Mouse (Mus musculus) liver, embryonic 11.5 days (tissue): ENCODE data around the gene BC049352. TPM values are rescaled to one million over a fixed set of nuclear protein-coding genes. Genes with fewer than 3 reads are reported as not detected.

Experiments
- ATAC-seq: fragments of 200-750 bp; cut with Nextera tagmentation; replicated peaks from 2 replicates; pipeline ENCODE4 v1.8.0; 2017; ENCODE audit warnings: moderate number of reproducible peaks, mild to moderate bottlenecking, moderate TSS enrichment, moderate library complexity; ENCODE audit not compliant: low FRiP score
- DNase-seq: peaks from one replicate; pipeline ENCODE4 v3.0.0-alpha.2; 2017; ENCODE audit warnings: low spot score
- H3K27ac ChIP-seq: fragments of 300-500 bp; sonication (generic); 2 replicates; pipeline ENCODE4 v1.5.1; 2014; ENCODE audit warnings: mild to moderate bottlenecking, low read depth, low read length, control low read depth
- H3K27me3 ChIP-seq: fragments of 300-500 bp; sonication (generic); replicated peaks from 2 replicates; pipeline ENCODE4 v1.6.1; 2014; ENCODE audit warnings: low read length, mixed read lengths; ENCODE audit not compliant: control insufficient read depth, insufficient read depth
- H3K36me3 ChIP-seq: fragments of 300-500 bp; sonication (generic); 2 replicates; pipeline ENCODE4 v1.6.1; 2014; ENCODE audit warnings: mild to moderate bottlenecking, low read length, moderate library complexity, mixed read lengths; ENCODE audit not compliant: control insufficient read depth, insufficient read depth
- H3K4me1 ChIP-seq: fragments of 300-500 bp; sonication (generic); replicated peaks from 2 replicates; pipeline ENCODE4 v1.6.1; 2014; ENCODE audit warnings: low read length, mixed read lengths; ENCODE audit not compliant: control insufficient read depth, insufficient read depth
- H3K4me2 ChIP-seq: fragments of 300-500 bp; sonication (generic); 2 replicates; pipeline ENCODE4 v1.6.1; 2014; ENCODE audit warnings: mild to moderate bottlenecking, control low read depth, moderate library complexity
- H3K4me3 ChIP-seq: fragments of 300-500 bp; sonication (generic); 2 replicates; pipeline ENCODE4 v1.5.1; 2014; ENCODE audit warnings: low read depth, low read length, control low read depth
- H3K9ac ChIP-seq: fragments of 300-500 bp; sonication (generic); 2 replicates; pipeline ENCODE4 v1.6.1; 2014; ENCODE audit warnings: low read depth, low read length, control low read depth
- H3K9me3 ChIP-seq: fragments of 300-500 bp; sonication (generic); 2 replicates; pipeline ENCODE4 v1.6.1; 2016; ENCODE audit warnings: low read length, inconsistent platforms, mixed read lengths; ENCODE audit not compliant: control insufficient read depth
- WGBS: fragments of 180-500 bp; shearing (Covaris S2); extraction: QIAGEN DNeasy Blood & Tissue Kit; methylation state at CpG from one replicate; pipeline ENCODE4 v1.1.7; 2014; 5-methylcytosine and 5-hydroxymethylcytosine counted together
- polyA plus RNA-seq: library from polyadenylated mRNA; unstranded; fragments of >200 nt; fragmentation: Nextera tagmentation; extraction: Ambion mirVana; gene quantifications from 2 replicates; pipeline ENCODE4 v1.2.1, GENCODE M21; 2014

BC049352 gene
- polyA plus RNA-seq = 0.15 TPM in 1 of 2 replicates, not detected in the other

- no peak within 1 kb of the TSS for H3K4me2 ChIP-seq
- H3K27ac ChIP-seq = no peak within 1 kb of the TSS
- no peak within 1 kb of the TSS for H3K4me3 ChIP-seq
- 13% methylated on average over 2 of the region's 2 CpGs for WGBS
- DNase-seq (no peak), ATAC-seq (no peak)
- 0 out of 2 replicates have a peak, but pooled peaks cover 4% of the 10 kb centered on the region for H3K27me3 ChIP-seq
- no peaks in the 10 kb centered on the region for H3K36me3 ChIP-seq
- no peaks in the 10 kb centered on the region for H3K4me1 ChIP-seq
- H3K9ac ChIP-seq = no peak within 1 kb of the TSS
- no peaks in the 10 kb centered on the region for H3K9me3 ChIP-seq
Measured at GRCm38 (mm10) chr9:45181770-45182169, at the start of gene BC049352. Gene BC049352 (plus strand): TSS chr9:45182007.

GRCm38 (mm10) chr9:45133484-45134310 is 48.1 kb upstream of the BC049352 start:
- no peak for ATAC-seq
- peaks cover 47% of the 10 kb centered on the region for H3K27me3 ChIP-seq
- H3K27ac ChIP-seq = no peak overlapping the region

GRCm38 (mm10) chr9:45136442-45137169 is 45.2 kb upstream of the BC049352 start:
- ATAC-seq (peak; percentile 70), DNase-seq (peak; percentile 43)
- H3K4me2 ChIP-seq = no peak overlapping the region
- H3K9ac ChIP-seq = no peak overlapping the region
- no peaks in the 10 kb centered on the region for H3K9me3 ChIP-seq
- 0 out of 2 replicates have a peak, but pooled peaks cover 8% of the 10 kb centered on the region for H3K4me1 ChIP-seq
- H3K36me3 ChIP-seq = no peaks in the 10 kb centered on the region
- peak overlapping the region; percentile 59 for H3K27ac ChIP-seq
- H3K27me3 ChIP-seq = peaks cover 71% of the 10 kb centered on the region
- 12% methylated on average over 7 of the region's 7 CpGs for WGBS
- no peak overlapping the region for H3K4me3 ChIP-seq

More at GRCm38 (mm10) chr9:45133484-45134310, 48.1 kb upstream of the BC049352 start:
- H3K4me1 ChIP-seq = 0 out of 2 replicates have a peak, but pooled peaks cover 5% of the 10 kb centered on the region
- H3K36me3 ChIP-seq = no peaks in the 10 kb centered on the region
- no peak overlapping the region for H3K9ac ChIP-seq
- H3K4me3 ChIP-seq = no peak overlapping the region
- H3K9me3 ChIP-seq = no peaks in the 10 kb centered on the region
- DNase-seq = no peak
- H3K4me2 ChIP-seq = no peak overlapping the region
- WGBS = 11% methylated on average over 5 of the region's 5 CpGs

- Histone ChIP-seq H3K9ac (peak within 1 kb of the TSS; percentile 11; the same call in 1 of the 2 replicates), H3K36me3 (no peaks in the 10 kb centered on the region), H3K27me3 (peaks cover 77% of the 10 kb centered on the region), H3K4me1 (0 out of 2 replicates have a peak, but pooled peaks cover 8% of the 10 kb centered on the region), H3K27ac (no peak within 1 kb of the TSS), H3K4me3 (peak within 1 kb of the TSS; percentile 46), H3K4me2 (peak within 1 kb of the TSS; percentile 71), H3K9me3 (no peaks in the 10 kb centered on the region)
- no peak for ATAC-seq
- peak; percentile 48 for DNase-seq
- WGBS = 2% methylated on average over 63 of the region's 76 CpGs
Measured at GRCm38 (mm10) chr9:45138191-45139032, 43.4 kb upstream of the BC049352 start, which contains the start of gene Scn4b. Gene Scn4b (plus strand): TSS chr9:45138395.

- DNase-seq (no peak), ATAC-seq (no peak)
- no peak overlapping the region for H3K27ac ChIP-seq
- H3K9me3 ChIP-seq = no peaks in the 10 kb centered on the region
- H3K36me3 ChIP-seq = no peaks in the 10 kb centered on the region
- peak overlapping the region; percentile 46 for H3K4me3 ChIP-seq
- H3K4me1 ChIP-seq = 0 out of 2 replicates have a peak, but pooled peaks cover 6% of the 10 kb centered on the region
- peaks cover 80% of the 10 kb centered on the region for H3K27me3 ChIP-seq
- H3K4me2 ChIP-seq = peak overlapping the region; percentile 71
- no peak overlapping the region for H3K9ac ChIP-seq
- WGBS = 5% methylated on average over 7 of the region's 7 CpGs
Measured at GRCm38 (mm10) chr9:45139082-45139481, 42.7 kb upstream of the BC049352 start.

- ATAC-seq (no peak), DNase-seq (no peak)
- peaks cover 77% of the 10 kb centered on the region for H3K27me3 ChIP-seq
- 49% methylated on average over 7 of the region's 7 CpGs for WGBS
- H3K36me3 ChIP-seq = no peaks in the 10 kb centered on the region
- 0 out of 2 replicates have a peak, but pooled peaks cover 3% of the 10 kb centered on the region for H3K4me1 ChIP-seq
- no peak overlapping the region for H3K4me2 ChIP-seq
- H3K27ac ChIP-seq = no peak overlapping the region
- no peak overlapping the region for H3K4me3 ChIP-seq
- no peaks in the 10 kb centered on the region for H3K9me3 ChIP-seq
- H3K9ac ChIP-seq = no peak overlapping the region
Measured at GRCm38 (mm10) chr9:45140945-45141344, 40.9 kb upstream of the BC049352 start.

- WGBS = 56% methylated on average over 3 of the region's 3 CpGs
- Histone ChIP-seq H3K27me3 (peaks cover 74% of the 10 kb centered on the region), H3K4me3 (no peak overlapping the region), H3K36me3 (no peaks in the 10 kb centered on the region), H3K4me1 (0 out of 2 replicates have a peak, but pooled peaks cover 3% of the 10 kb centered on the region), H3K27ac (no peak overlapping the region), H3K9me3 (no peaks in the 10 kb centered on the region), H3K9ac (no peak overlapping the region), H3K4me2 (no peak overlapping the region)
- DNase-seq (no peak), ATAC-seq (no peak)
Measured at GRCm38 (mm10) chr9:45142686-45143085, 39.1 kb upstream of the BC049352 start.
